Mouse (Mus musculus) ZHBTc4 (cell line): ENCODE measurements around the gene Gfer.
"Not testable (repeated sequence)": the region's sequence is repeated elsewhere in the genome, so short reads cannot be mapped to it uniquely, and the experiment has no call there.

ENCODE experiments used
- DNase-seq: peaks from one replicate; pipeline ENCODE4 v3.0.0-alpha.2; 2011; ENCODE audit warnings: low read depth, low spot score

Gene Gfer

DNA sequence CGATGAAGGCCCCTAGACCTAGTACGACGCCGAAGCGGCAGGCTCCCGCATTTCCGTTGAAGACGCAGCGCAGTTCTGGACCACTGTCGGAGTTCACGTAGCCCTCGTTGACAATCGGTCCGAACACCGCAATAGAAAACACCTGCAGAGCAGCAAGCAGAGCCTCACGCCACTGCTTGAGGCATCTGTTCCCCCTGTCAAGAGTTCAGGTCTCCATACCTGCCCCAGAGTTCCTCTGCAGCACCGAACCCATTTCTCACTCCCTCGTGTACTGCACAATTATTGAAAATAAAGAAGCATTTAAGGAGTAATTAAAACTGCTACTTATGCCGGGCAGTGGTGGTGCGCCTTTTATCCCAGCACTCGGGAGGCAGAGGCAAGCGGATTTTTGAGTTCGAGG is 8.4 kb downstream of the Gfer start:
- no peak for DNase-seq

DNA sequence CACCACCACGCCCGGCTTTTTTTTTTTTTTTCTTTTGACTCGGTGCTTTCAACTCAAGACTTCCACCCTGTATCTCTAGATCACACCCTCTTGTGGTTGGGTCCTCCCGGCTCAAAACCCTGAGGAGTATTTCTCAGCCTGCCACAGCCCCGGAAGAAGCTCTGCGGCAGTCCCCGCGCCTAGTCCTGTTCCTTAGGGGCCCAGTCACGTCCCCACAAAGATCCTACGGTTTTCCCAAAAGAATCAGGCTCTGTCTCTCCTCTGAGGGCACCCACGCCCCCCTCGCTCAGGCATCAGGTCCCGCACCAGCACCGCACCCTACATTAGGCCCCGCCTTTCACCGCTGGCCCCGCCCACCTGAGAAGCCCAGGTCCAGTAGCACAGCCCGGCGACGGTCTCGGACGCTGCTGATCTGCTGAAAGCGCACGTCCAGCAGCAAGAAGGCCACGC is 8.8 kb downstream of the Gfer start:
- peak; percentile 75 for DNase-seq

DNA sequence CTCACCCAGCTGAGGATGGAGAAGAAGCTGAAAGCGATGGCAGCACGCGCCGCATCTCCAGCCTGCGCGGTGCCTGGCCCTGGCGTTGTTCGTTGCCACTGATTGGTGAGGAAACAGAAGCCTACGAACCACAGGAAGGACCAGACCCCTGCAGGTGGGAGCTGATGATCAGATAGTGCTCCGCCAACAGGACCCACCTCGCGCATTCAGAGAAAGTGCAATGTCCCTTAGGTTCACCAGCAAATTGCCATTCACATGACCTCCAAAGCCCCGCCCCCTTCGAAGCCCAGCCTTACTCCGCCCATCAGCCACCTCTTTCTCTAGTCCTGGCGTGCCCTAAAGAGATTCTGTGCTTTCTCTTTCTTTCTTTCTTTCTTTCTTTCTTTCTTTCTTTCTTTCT is 9.4 kb downstream of the Gfer start:
- peak; percentile 89 for DNase-seq

DNA sequence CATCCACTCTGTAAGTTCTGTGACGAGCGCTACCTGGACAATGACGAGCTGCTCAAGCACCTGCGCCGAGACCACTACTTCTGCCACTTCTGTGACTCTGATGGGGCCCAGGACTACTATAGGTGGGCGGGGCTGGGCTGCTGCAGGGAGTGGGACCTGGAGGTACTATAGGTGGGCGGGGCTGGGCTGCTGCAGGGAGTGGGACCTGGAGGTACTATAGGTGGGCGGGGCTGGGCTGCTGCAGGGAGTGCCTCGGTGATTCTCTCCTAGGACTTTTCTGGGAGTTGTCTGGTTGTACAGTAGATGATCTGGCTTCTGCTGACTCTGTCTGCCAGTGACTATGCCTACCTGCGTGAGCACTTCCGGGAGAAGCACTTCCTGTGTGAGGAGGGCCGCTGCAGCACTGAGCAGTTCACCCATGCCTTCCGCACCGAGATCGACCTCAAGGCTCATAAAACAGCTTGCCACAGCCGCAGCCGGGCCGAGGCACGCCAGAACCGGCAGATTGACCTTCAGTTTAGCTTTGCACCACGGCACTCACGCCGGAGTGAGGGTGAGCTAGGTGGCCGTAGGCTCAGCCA is 18.4 kb downstream of the Gfer start:
- peak; percentile 66 for DNase-seq

DNA sequence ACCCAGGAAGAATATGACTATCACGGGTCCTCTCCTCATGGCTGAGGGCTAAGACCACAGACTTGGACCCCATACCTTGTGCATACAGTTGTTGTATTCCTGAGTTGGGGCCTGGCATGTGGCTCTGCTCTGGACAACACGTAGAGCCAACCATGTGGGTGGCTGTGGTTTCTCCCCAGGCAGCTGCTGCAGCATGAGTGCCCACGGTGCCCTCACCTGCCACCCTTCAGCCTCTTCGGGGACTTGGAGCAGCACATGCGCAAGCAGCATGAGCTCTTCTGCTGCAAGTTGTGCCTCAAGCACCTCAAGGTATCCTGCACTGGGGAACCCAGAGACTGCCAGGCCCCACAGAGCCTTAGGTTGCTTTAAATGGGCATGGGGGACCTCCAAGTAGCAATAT is 19.1 kb downstream of the Gfer start:
- no peak for DNase-seq

DNA sequence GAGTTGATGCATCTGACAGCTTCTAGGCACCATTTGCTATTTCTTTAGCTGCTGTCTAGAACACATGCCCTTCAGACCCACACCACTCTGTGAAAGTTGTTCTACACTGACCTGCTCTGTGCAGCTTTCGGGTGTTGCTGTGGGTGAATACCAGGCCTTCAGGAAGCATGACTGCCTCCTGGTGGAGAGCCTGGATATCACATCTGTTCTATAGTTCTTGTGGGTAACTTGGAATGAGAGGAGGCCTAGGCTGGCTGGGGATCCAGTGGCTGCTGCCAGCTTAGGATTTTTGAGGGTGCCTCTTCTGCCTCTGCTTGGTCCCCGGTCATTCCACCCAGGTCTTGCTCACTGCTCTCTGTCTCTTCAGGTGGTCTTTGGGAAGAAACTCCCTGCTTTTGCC is 19.8 kb downstream of the Gfer start:
- peak; percentile 92 for DNase-seq

DNA sequence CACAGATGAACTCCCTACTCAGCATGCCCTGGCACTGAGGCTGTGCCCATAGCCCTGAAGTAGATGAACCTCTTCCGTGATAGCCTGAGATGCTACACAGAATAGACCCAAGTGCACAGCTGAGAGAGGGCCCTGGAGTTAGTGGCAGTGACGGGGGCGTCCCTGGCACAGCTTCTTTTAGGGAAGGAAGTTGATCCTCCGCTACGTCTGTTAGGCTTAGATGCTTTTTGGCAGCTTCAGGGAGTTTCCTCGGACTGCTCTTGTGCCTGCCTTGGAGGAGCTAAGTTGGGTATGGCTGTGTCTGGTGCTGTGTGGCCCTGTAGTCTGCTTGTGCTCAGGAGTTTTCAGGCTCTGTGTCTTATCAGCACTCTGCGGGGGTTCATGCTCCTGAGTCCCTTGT is 21.7 kb downstream of the Gfer start:
- no peak for DNase-seq

DNA sequence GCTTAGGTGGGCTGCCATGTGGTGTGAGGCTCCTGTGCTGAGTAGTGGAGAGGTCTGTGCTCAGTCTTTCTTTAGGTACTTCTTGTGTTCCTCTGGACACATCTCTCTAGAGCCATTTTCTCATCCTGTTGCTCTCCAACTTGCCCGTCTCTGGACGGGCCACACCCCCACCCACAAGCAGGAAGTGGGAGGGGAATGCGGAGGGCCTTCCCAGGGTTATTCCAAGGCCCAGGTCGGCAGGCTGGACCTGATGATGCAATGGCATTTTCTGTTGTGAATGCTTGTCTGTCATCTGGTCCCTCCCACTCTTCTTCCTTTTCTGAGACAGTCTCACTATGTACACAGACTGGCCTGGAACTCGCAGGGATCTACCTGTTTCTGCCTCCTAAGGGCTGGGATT is 23.8 kb downstream of the Gfer start:
- DNase-seq = peak; percentile 83

DNA sequence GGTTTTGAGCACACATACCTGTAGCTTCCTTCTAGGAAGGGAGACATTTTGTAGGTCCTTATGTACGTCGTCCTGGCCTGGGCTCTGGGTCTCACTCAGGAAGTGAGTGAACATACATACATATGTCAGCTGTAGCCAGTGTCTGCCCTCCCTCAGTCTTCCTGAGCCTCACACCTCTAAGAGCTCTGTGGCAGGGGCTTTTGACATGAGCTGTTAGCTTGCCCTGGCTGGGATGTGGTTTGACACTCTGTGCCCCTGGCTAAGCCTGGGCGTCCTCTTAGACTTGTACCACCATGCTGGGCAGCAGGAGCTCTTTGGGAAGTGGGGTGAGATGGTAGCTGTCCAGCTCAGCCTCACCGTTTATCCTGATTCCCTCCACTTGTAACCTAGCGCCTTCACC is 24.6 kb downstream of the Gfer start:
- DNase-seq = no peak

DNA sequence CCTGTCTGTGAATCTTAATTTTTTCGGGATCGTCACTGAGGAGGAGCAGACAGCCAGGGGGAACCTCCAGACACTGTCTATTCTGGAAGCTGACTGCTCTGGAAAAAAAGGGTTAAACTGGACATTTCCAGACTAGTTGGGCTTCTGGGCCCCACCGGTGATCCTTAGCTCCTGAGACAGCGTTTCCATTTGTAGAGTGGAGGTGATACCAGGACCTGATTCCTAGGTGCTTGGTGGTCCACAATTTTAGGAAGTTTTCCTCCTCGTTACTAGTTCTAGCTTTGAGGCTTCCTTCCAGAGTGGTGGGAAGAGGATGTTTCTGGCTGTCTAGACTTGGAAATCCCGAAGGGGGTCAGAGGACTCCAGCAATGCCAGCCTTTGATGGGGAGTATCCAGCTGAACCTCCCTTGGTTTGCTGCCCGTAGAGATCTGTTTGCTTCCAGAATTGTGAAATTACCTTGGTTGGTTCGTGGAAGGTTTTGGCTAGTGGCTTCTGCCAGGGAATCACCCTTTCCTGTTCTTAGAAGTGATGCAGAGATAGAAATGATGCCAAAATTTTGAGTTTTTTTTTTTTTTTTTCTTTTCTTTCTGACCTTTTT is 25.6 kb downstream of the Gfer start:
- no peak for DNase-seq

DNA sequence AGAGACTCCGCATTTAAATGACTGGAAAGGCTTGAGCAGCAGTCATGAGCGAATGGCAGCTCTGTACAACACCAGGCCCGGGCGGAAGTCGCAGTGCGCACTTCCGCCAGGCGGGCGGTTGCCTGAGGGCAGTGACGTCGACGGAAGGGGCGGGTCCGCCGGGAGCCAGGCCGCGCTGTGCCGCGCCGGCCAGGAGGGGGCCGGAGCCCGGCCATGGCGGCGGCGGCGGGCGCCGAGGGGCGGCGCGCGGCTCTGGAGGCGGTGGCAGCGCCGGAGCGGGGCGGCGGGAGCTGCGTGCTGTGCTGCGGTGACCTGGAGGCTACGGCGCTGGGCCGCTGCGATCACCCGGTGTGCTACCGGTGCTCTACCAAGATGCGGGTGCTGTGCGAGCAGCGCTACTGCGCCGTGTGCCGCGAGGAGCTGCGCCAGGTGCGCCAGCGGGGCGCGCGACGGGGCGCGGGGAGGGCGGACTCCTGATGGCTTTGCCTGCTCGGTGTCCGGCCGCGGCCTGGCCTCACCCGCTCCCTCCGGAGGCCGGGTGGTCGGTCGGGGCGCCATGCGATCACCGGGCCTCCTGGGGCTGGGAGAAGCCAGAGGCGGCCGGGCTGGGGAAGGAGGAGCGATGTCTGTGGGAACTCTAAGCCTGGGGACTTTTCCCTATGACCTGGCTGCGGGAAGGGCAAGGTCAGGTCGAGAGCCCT is 26.3 kb downstream of the Gfer start, which contains the start of gene Zfp598:
Gene Zfp598 (plus strand): TSS at position 143 of the 701 bp plus-strand sequence.
- peak; percentile 98 for DNase-seq

DNA sequence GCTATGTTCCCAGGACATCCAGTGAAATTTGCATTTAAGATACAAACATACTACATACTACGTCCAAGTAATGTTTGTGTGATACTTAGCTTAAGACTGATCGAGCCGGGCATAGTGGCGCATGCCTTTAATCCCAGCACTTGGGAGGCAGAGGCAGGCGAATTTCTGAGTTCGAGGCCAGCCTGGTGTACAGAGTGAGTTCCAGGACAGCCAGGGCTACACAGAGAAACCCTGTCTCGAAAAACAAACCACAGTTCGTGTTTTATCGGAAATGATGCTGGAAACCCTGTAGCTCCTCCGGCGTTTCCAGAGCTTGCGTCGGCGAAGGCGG is 26.8 kb downstream of the Gfer start:
- not testable (repeated sequence) for DNase-seq

DNA sequence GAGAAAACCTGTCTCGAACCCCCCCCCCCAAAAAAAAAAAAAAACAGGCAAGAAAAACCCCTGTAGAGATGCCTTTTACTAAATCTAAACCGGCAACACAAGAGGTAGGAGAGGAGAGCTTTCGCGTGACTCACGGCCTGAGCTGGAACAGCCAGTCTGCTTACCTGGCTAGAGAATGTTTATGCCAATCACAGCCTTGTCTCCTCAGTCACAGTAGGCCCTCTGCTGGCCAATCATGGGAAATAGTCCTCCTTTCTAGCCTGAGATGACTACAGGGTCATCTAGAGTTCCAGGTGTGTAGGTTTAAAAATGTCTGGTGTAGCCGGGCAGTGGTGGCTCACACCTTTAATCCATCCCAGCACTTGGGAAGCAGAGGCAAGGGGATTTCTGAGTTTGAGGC is 28.5 kb downstream of the Gfer start:
- DNase-seq = peak; percentile 89

DNA sequence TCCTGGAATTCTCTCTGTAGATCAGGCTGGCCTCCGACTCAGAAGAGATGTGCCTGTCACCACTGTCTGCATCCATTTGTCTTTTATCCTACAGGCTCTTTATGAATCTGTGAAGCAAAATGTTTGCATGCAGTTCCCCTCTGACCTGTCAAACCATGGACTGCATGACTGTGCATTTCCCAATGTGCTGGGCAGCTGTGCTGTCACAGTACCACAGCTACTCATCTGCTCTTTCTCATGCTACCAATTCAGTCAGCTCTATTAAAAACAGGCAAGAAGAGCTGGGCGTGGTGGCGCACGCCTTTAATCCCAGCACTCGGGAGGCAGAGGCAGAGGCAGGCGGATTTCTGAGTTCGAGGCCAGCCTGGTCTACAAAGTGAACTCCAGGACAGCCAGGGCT is 28.9 kb downstream of the Gfer start:
- DNase-seq = not testable (repeated sequence)

DNA sequence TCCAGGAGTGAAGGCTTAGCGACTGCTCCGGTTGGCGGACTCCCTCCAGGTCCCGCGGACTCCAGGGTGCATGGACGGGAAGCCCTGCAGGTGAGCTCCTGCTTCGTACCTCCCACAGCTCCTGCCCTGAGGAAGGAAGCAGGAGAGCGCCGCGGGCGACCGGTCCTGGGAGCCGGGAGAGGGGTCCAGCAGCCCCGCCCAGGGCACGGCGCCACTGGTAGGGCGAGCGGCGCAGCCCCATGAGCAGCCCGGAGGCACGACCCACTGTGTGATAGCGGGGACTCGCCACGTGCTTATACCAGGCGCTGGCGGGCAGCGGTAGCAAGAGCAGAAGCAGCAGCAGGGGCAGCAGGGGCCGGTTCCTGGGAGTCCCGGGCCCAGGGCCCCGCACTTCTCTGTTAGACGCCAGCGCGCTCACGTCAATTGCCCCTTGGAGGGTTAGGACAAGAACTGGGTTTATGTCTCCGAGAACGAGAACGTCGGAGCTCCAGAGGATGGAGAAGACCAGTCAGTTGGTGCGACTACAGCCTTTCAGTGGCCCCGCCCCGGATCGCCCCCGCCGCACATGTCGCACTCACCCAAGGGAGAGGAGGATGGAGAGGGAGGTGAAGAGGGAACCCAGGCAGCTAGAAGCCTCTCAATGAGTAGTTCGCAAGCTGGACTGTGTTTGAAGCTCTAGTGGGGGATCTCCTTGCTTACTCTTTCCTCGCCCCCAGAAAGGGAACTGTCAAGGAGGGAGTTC is 37.8 kb downstream of the Gfer start, which contains the start of gene Npw:
Gene Npw (minus strand): TSS at position 441 of the 742 bp plus-strand sequence.
- DNase-seq = peak; percentile 50

DNA sequence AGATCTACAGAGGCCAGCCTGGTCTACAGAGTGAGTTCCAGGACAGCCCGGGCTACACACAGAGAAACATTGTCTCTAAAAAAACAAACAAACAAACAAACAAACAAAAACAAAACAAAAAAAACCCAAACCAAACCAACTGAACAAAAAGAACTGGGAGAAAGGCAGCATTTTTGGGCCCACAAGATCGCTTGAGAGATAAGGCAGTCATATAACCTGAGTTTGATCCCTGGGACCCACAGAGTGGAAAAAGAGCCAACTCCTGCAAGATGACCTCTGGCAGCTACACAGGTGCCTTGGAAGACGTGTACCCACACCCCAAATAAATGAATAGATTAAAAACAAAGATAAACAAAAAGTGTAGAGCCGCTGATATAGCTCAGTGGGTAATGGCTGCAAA is 41.0 kb downstream of the Gfer start:
- DNase-seq = no peak

DNA sequence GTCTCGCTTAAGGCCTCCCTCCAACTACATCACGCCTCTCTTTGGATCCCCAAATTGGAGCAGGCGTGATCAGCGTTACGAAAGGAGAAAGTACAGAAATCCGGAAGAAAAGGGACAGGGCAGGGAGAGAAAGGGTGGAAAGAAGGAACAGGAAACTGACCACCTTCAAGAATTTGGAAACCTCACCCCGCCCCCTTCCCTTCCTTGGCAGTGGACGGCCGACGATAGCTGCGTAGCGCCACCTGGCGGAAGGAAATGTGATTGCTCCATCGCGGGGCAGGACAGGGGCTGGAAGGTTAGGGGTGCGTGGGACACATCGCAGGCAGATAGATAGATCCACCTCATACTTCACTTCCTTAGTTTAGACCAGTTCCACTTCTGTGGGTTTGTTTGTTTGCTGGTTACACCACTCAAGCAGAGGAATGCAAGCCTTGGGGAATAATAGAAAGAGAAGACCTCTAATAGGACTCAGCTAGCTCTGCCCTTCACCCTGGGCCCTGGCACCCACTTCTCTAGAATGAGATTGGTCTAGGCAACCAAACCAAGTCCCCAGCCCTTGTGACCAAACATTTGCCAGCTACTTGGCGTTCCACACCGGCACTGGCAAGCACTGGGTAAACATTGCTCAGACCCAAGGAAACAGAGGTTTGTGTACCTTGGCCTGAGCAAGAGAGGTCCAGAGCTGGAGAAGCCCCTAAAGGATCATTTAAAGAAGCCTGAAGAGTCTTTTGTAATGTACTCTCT is 41.8 kb downstream of the Gfer start:
- no peak for DNase-seq

DNA sequence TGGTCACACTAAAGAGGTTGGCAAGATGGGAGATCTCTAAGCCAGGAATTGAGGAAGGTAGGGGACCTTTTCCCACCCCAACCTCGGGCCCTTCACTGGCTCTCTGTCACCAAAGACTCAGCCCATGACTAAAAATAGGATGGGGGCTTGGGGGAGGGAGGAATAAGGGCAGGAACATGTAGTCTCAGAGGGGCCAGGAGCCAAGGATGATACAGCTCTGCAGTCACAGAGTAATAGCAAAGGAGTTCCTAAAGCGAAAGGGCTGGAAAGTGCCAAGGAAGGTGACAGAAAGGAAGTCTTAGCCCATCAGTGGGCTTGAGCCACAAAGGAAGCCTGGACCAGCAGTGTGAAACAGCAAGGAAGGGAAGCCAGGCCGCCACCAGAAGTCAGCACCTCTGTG is 44.1 kb downstream of the Gfer start:
- DNase-seq = no peak

DNA sequence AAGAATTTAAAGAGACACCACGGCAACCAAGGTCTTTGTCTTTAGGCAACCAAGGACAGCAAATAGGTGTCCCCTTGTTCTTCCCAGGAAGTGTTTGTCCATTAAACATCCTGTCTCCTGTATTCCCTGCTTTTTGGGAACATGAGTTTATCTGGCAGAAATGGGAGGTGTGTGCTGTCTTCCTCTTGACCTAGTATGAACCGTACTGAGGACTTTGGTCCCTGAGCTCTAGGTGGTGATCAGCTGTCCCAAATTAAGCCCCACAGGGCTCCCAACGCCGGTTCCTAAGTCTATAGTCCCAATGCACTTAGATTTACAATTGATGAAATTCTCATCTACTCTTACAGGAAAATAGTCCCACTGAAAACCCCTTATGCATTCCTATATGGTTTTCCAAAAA is 45.2 kb downstream of the Gfer start:
- no peak for DNase-seq

DNA sequence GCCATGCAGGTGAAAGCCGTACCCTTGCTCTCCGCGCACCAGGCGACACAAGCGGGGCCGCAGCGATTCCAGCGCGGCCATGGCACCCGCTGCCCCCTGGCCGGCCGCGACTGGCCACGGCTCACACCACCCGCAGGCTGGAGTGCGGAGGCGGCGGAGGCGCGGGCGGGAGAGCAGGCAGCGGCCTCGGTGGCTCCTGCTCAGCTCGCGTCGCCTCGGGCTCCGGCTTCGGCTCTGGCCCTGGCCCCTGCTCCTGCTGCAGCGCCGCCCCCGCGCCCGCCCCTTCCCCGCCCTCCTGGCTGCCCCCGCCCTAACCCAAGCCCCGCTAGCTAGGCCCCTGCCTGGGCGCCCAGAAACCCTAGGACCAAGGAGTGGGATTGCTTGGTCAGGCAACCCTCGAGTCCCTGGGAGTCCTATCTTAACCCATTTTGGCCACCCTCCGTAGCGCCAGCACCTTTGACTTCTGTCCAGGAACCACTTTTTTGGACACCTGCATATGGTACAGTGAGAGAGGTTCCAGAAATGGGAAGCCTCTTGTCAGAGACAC is 45.8 kb downstream of the Gfer start, which contains the start of gene Slc9a3r2:
Gene Slc9a3r2 (minus strand): TSS at position 258 of the 547 bp plus-strand sequence.
- peak; percentile 68 for DNase-seq

DNA sequence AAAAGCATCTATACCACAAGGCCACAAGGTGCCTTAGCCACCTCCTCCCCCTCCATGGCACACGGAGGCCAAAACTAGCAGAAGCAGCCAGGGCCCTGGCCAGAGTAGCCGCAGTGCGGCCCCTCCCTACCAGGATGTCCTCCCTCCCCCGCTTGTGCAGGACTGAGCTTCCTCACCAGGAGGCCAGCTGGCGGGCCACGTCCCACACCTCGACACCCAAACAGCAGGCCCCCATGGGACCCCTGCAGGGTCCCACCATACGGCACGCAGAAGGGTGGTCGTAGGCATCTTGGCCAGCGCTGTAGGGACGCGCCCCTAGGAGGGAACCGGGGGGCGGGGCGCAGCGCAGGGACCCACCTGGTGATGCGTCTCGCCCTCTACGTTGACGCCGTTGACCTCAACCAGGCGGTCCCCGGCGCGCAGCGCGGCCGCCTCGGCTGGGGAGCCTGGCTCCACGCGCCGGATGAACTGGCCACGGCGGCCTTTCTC is 46.3 kb downstream of the Gfer start:
- DNase-seq = no peak
